Mouse (Mus musculus): Measurements from ENCODE around the gene Psd4. TPM values are rescaled to one million over a fixed set of nuclear protein-coding genes. Genes with fewer than 3 reads are reported as not detected.
A peak's percentile ranks its signal among the peaks of the same experiment; 100 is the strongest.

The Psd4 gene
- total RNA-seq (2018; cell fraction: chromatin; rRNA removed), result 100 to 1,000 TPM in 16 of 26 experiments, 10 to 100 TPM in 10; 40.5 to 257 (median 105) TPM
- 10 to 100 TPM; 28.6 to 69.4 (median 43.0) TPM for total RNA-seq (2018; cell fraction: cytosol; rRNA removed)
- 100 to 1,000 TPM in 4 of 26 experiments, 10 to 100 TPM in 22; 42.6 to 255 (median 84.4) TPM for total RNA-seq (2018; cell fraction: nucleus; rRNA removed)
- 26.6 to 56.4 TPM (median 37.3 TPM) in 3 replicates for polyA plus RNA-seq (2018)

GRCm38 (mm10) chr2:24367030-24367894 lies at the start of gene Psd4:
Gene Psd4, plus strand, starts transcription at chr2:24367580.
- WGBS (ENCODE audit: missing documents), result 1% methylated on average over 37 of the region's 47 CpGs
- no peaks in the 10 kb centered on the region for H3K79me2 ChIP-seq (ENCODE audit: inconsistent target)
- H3K27ac ChIP-seq, result no peak within 1 kb of the TSS; the same call in 1 of the 2 replicates

DNA sequence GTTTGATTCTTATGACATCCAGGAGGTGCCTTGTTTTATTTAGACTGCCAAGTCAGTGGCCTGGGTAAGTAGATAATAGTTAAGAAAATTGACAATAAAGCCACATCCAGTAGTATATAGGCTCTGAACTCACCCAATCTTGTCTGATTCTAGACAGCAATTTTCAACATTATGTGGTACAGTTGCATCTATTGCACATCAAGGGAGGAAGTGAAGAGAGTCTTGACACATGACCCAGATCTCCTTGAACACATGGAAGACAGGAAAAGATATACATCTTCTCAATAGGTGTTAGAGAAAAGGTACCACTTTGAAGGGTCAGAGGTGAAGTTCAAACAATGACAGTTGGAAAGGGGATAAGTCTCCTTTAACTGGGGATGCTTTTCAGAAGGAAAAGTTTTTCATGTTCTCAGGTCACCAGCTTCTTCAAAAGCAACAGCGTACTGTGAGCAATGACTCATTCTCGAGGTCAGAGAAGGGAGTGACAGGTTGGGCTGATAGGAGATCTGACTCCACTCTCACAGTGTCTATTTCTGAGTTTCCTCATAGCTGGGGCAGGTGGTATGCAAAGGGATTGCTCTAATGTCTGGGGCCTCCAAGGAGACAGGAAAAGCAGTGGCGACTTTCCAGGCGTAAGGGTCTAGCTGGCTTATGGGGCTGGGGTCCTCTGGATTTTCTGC lies 49.3 kb upstream of the Psd4 start:
- Histone ChIP-seq H3K36me3 (ENCODE audit: inconsistent target) (no peaks in the 10 kb centered on the region), H3K4me3 (ENCODE audit: inconsistent target) (no peak overlapping the region), H3K79me2 (ENCODE audit: inconsistent target) (no peaks in the 10 kb centered on the region), H3K27ac (no peak overlapping the region)
- 66% methylated on average over 4 of the region's 4 CpGs for WGBS (ENCODE audit: missing documents)

More at GRCm38 (mm10) chr2:24367030-24367894, at the start of gene Psd4:
- no peaks in the 10 kb centered on the region for H3K36me3 ChIP-seq (ENCODE audit: inconsistent target)
- peak within 1 kb of the TSS; percentile 23; the same call in 1 of the 2 replicates for H3K4me3 ChIP-seq (ENCODE audit: inconsistent target)

DNA sequence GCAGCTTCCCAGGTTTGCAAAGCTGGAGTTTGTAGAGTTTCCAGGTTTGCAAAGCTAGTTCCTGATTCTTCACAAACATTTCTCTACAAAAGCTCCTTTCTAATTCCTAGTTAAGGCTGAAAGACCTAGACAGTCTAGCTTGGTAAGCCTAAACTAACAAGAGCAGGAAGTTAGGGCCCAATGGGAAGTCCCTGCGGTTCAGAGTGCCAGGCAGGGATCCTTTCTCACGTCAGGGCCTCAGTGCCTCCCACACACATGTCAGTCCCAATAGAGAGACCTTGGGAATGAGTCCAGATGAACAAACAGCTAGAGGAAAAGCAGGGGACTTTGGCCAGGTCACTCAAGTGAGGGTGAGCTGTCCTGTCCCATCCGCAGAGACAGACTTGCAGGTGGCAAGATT lies 32.0 kb upstream of the Psd4 start:
- Histone ChIP-seq H3K79me2 (ENCODE audit: inconsistent target) (no peaks in the 10 kb centered on the region), H3K27ac (no peak overlapping the region), H3K4me3 (ENCODE audit: inconsistent target) (no peak overlapping the region), H3K36me3 (ENCODE audit: inconsistent target) (no peaks in the 10 kb centered on the region)
- WGBS (ENCODE audit: missing documents), result 36% methylated on average over 3 of the region's 3 CpGs

- WGBS (ENCODE audit: missing documents), result 95% methylated on average over 2 of the region's 2 CpGs
- Histone ChIP-seq H3K36me3 (ENCODE audit: inconsistent target) (no peaks in the 10 kb centered on the region), H3K79me2 (ENCODE audit: inconsistent target) (no peaks in the 10 kb centered on the region), H3K27ac (no peak within 1 kb of the TSS), H3K4me3 (ENCODE audit: inconsistent target) (no peak within 1 kb of the TSS)
Measured at GRCm38 (mm10) chr2:24336545-24336944, 30.8 kb upstream of the Psd4 start, which contains the start of gene Il1rn. Gene Il1rn, plus strand, starts transcription at chr2:24336853.

DNA sequence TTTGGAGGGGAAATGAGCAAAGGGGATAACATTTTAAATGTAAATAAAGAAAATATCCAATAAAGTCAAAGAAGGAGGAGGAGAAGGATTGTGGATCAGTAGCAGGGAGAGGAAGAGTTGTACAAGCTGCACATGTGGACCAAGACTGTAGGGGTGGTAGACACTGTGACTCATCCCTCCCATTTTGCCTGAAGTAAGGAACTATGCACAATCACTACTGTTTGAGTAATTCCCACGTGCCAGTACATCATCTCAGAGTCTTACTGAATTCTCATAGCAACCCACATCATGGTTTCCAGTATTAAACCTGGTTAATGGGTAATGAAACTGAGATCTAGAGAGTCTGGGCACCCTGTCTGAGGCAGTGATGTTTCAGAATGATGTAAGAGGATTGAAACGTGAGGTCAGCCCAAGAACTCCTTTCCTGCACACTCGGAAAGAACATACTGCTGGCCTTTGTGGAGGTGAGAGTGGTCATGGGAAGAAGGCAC lies 25.9 kb upstream of the Psd4 start:
- 61% methylated on average over 3 of the region's 3 CpGs for WGBS (ENCODE audit: missing documents)
- no peaks in the 10 kb centered on the region for H3K79me2 ChIP-seq (ENCODE audit: inconsistent target)
- H3K27ac ChIP-seq, result peak overlapping the region; percentile 21; the same call in 1 of the 2 replicates
- H3K4me3 ChIP-seq (ENCODE audit: inconsistent target), result no peak overlapping the region
- H3K36me3 ChIP-seq (ENCODE audit: inconsistent target), result no peaks in the 10 kb centered on the region

DNA sequence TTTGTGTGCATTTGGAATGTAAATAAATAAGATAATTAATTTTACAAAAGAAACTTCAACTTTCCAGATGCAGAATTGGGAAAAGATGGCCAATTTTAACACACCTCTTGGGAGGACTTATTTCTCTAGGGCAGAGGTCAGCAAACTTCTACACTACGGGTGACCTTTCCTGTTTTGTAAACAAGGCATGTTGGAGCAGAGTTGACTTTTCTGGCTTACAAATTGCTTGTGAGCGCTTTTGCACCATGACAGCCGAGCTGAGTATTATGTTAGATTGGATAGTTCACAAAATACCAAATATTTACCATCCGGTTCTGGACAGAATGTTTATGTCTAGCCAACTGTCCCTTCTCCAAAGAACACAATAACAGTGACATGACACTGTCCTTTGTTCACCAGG lies 22.8 kb upstream of the Psd4 start:
- Histone ChIP-seq H3K4me3 (ENCODE audit: inconsistent target) (no peak overlapping the region), H3K79me2 (ENCODE audit: inconsistent target) (no peaks in the 10 kb centered on the region), H3K27ac (peak overlapping the region; percentile 52; the same call in 1 of the 2 replicates), H3K36me3 (ENCODE audit: inconsistent target) (no peaks in the 10 kb centered on the region)
- 85% methylated on average over 4 of the region's 4 CpGs for WGBS (ENCODE audit: missing documents)

GRCm38 (mm10) chr2:24345056-24345455 lies 22.3 kb upstream of the Psd4 start:
- Histone ChIP-seq H3K4me3 (ENCODE audit: inconsistent target) (no peak overlapping the region; the same call in 1 of the 2 replicates), H3K27ac (peak overlapping the region; percentile 52), H3K36me3 (ENCODE audit: inconsistent target) (no peaks in the 10 kb centered on the region), H3K79me2 (ENCODE audit: inconsistent target) (no peaks in the 10 kb centered on the region)
- 8% methylated on average over 8 of the region's 8 CpGs for WGBS (ENCODE audit: missing documents)

DNA sequence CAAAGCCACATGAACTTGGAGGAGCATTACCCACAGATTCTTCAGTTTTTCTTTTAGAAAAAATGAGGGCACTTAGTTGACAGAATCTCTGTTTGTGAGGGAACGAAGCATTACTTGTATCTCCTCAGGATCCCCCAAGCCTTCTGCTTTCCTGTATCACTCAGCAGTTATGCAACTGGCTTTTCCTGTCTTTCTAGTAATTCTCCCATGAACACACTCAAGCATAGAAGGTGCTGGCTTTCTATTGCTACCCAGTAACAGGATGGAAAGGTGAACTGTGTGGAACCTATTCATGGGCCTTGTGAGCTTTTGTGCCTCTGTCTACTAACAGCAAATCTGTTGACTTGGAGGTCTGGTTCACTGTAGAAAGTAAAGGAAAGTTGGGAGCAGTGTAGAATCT lies 19.5 kb upstream of the Psd4 start:
- 38% methylated on average over 1 of the region's 1 CpGs for WGBS (ENCODE audit: missing documents)
- no peaks in the 10 kb centered on the region for H3K79me2 ChIP-seq (ENCODE audit: inconsistent target)
- no peak overlapping the region for H3K4me3 ChIP-seq (ENCODE audit: inconsistent target)
- no peaks in the 10 kb centered on the region for H3K36me3 ChIP-seq (ENCODE audit: inconsistent target)
- H3K27ac ChIP-seq, result no peak overlapping the region

DNA sequence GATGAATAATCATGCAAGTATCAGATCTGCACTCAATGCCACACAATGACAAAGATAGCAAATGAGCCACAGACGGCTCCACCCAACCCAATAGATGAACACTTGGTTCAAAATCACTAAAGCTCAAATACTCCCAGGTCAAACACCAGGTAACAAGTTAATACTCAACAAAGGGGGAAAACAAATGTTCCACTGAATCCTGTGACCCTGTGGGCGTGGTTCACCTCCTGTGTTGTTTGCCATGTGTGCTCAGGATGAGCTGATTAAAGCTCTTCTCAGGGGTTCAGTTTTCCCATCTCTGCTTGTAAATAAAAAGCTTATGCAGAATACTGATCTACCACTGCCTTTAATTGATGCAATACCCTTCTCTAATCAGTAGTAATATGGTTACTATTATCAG lies 16.2 kb upstream of the Psd4 start:
- H3K27ac ChIP-seq, result no peak overlapping the region
- WGBS (ENCODE audit: missing documents), result 93% methylated on average over 2 of the region's 2 CpGs
- H3K4me3 ChIP-seq (ENCODE audit: inconsistent target), result no peak overlapping the region
- H3K36me3 ChIP-seq (ENCODE audit: inconsistent target), result no peaks in the 10 kb centered on the region
- no peaks in the 10 kb centered on the region for H3K79me2 ChIP-seq (ENCODE audit: inconsistent target)

- H3K27ac ChIP-seq, result no peak overlapping the region
- no peaks in the 10 kb centered on the region for H3K79me2 ChIP-seq (ENCODE audit: inconsistent target)
- no peak overlapping the region for H3K4me3 ChIP-seq (ENCODE audit: inconsistent target)
- 100% methylated on average over 2 of the region's 2 CpGs for WGBS (ENCODE audit: missing documents)
- H3K36me3 ChIP-seq (ENCODE audit: inconsistent target), result no peaks in the 10 kb centered on the region
Measured at GRCm38 (mm10) chr2:24353042-24353441, 14.3 kb upstream of the Psd4 start.

DNA sequence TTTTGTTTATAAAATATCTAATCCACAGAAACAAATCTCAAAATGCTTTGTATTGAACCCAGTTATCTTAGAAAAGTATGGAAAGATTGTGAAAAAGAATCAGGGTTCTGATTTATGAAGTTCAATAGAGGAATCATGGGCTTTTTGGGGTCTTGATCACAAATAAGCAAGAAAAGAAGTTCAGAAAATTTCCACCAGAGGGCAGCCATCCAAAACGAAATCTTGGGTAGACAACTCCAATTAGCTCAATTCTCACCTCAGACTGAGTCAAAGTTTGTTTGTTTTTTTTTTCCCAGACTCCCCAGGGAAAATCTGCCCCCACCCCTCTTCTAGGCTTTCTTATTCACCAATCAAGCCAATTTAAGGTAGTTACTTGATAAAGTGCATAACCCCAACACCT lies 9.7 kb upstream of the Psd4 start:
- Histone ChIP-seq H3K36me3 (ENCODE audit: inconsistent target) (no peaks in the 10 kb centered on the region), H3K27ac (no peak overlapping the region), H3K79me2 (ENCODE audit: inconsistent target) (no peaks in the 10 kb centered on the region), H3K4me3 (ENCODE audit: inconsistent target) (no peak overlapping the region)
- WGBS (ENCODE audit: missing documents), result 0% methylated on average over 1 of the region's 1 CpGs

DNA sequence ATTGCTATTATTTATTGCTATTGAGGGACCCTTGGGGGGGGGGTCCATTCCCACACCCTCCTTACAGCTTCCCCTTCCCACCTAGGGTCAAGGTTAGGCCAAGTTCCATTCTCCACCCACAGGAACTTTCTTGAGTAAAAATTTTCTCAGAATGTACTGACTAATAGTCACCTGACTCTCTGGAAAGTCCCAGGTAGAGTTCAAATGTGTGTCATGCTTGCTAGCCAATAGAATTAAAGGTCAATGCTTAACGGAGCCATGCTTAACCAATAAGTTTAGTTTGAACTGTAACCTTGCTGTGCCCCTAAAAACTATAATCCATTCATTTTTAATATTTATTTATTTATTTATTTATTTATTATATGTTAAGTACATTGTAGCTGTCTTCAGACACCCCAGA lies 8.0 kb upstream of the Psd4 start:
- Histone ChIP-seq H3K4me3 (ENCODE audit: inconsistent target) (no peak overlapping the region), H3K79me2 (ENCODE audit: inconsistent target) (no peaks in the 10 kb centered on the region), H3K27ac (no peak overlapping the region), H3K36me3 (ENCODE audit: inconsistent target) (no peaks in the 10 kb centered on the region)
- 63% methylated on average over 1 of the region's 1 CpGs for WGBS (ENCODE audit: missing documents)

GRCm38 (mm10) chr2:24363818-24364217 lies 3.6 kb upstream of the Psd4 start:
- Histone ChIP-seq H3K79me2 (ENCODE audit: inconsistent target) (no peaks in the 10 kb centered on the region), H3K36me3 (ENCODE audit: inconsistent target) (no peaks in the 10 kb centered on the region), H3K27ac (no peak overlapping the region), H3K4me3 (ENCODE audit: inconsistent target) (no peak overlapping the region)
- 6% methylated on average over 3 of the region's 3 CpGs for WGBS (ENCODE audit: missing documents)

- H3K4me3 ChIP-seq (ENCODE audit: inconsistent target), result no peak overlapping the region
- 47% methylated on average over 12 of the region's 12 CpGs for WGBS (ENCODE audit: missing documents)
- H3K27ac ChIP-seq, result no peak overlapping the region
- no peaks in the 10 kb centered on the region for H3K79me2 ChIP-seq (ENCODE audit: inconsistent target)
- no peaks in the 10 kb centered on the region for H3K36me3 ChIP-seq (ENCODE audit: inconsistent target)
Measured at GRCm38 (mm10) chr2:24366214-24366975, 985 bp upstream of the Psd4 start.

Data from macrophage (primary cell).